Mouse (Mus musculus): Measurements from ENCODE around the gene Slc4a1. TPM values are rescaled to one million over a fixed set of nuclear protein-coding genes. Genes with fewer than 3 reads are reported as not detected.

Gene Slc4a1
- polyA plus RNA-seq, 1 experiment: not detected

- no peaks in the 10 kb centered on the region for H3K4me1 ChIP-seq (ENCODE audit: control insufficient read depth, insufficient read depth, low read length)
- no peak overlapping the region for H3K4me3 ChIP-seq (ENCODE audit: insufficient read depth, low read depth, low read length)
- no peak for TF ChIP-seq POLR2A (IDR thresholded peaks at IDR 0.05; ENCODE audit: insufficient read depth, low read depth, low read length)
- TF ChIP-seq CTCF (IDR thresholded peaks at IDR 0.05; ENCODE audit: insufficient read depth, low read depth, low read length): no peak
- H3K27ac ChIP-seq (ENCODE audit: insufficient read depth, low read depth, low read length): no peak overlapping the region
These were observed 36.5 kb downstream of the Slc4a1 start for GRCm38 (mm10) chr11:102329518-102329917.

- no peak overlapping the region for H3K4me3 ChIP-seq (ENCODE audit: insufficient read depth, low read depth, low read length)
- no peaks in the 10 kb centered on the region for H3K4me1 ChIP-seq (ENCODE audit: control insufficient read depth, insufficient read depth, low read length)
- 92% methylated on average over 7 of the region's 7 CpGs for WGBS
- no peak for TF ChIP-seq POLR2A (IDR thresholded peaks at IDR 0.05; ENCODE audit: insufficient read depth, low read depth, low read length)
- no peak for TF ChIP-seq CTCF (IDR thresholded peaks at IDR 0.05; ENCODE audit: insufficient read depth, low read depth, low read length)
- no peak overlapping the region for H3K27ac ChIP-seq (ENCODE audit: insufficient read depth, low read depth, low read length)
These were observed 38.2 kb downstream of the Slc4a1 start for GRCm38 (mm10) chr11:102327839-102328238.

GRCm38 (mm10) chr11:102327250-102327649 is 38.8 kb downstream of the Slc4a1 start:
- Histone ChIP-seq H3K4me3 (ENCODE audit: insufficient read depth, low read depth, low read length) (no peak overlapping the region), H3K4me1 (ENCODE audit: control insufficient read depth, insufficient read depth, low read length) (peaks cover under 1% of the 10 kb centered on the region), H3K27ac (ENCODE audit: insufficient read depth, low read depth, low read length) (no peak overlapping the region)
- no peak for TF ChIP-seq POLR2A (IDR thresholded peaks at IDR 0.05; ENCODE audit: insufficient read depth, low read depth, low read length)
- no peak for TF ChIP-seq CTCF (IDR thresholded peaks at IDR 0.05; ENCODE audit: insufficient read depth, low read depth, low read length)
- WGBS: 41% methylated on average over 5 of the region's 5 CpGs

- Histone ChIP-seq H3K27ac (ENCODE audit: insufficient read depth, low read depth, low read length) (no peak overlapping the region), H3K4me1 (ENCODE audit: control insufficient read depth, insufficient read depth, low read length) (peaks cover 12% of the 10 kb centered on the region), H3K4me3 (ENCODE audit: insufficient read depth, low read depth, low read length) (no peak overlapping the region)
- 58% methylated on average over 1 of the region's 1 CpGs for WGBS
- TF ChIP-seq CTCF (IDR thresholded peaks at IDR 0.05; ENCODE audit: insufficient read depth, low read depth, low read length) (no peak), POLR2A (IDR thresholded peaks at IDR 0.05; ENCODE audit: insufficient read depth, low read depth, low read length) (no peak)
These were observed 42.5 kb downstream of the Slc4a1 start for GRCm38 (mm10) chr11:102323516-102323915.

- peaks cover 12% of the 10 kb centered on the region for H3K4me1 ChIP-seq (ENCODE audit: control insufficient read depth, insufficient read depth, low read length)
- TF ChIP-seq POLR2A (IDR thresholded peaks at IDR 0.05; ENCODE audit: insufficient read depth, low read depth, low read length) (no peak), CTCF (IDR thresholded peaks at IDR 0.05; ENCODE audit: insufficient read depth, low read depth, low read length) (no peak)
- H3K4me3 ChIP-seq (ENCODE audit: insufficient read depth, low read depth, low read length): no peak overlapping the region
- H3K27ac ChIP-seq (ENCODE audit: insufficient read depth, low read depth, low read length): no peak overlapping the region
- WGBS: 78% methylated on average over 6 of the region's 6 CpGs
These were observed 44.1 kb downstream of the Slc4a1 start for GRCm38 (mm10) chr11:102321931-102322330.

- WGBS: 2% methylated on average over 10 of the region's 10 CpGs
- peak overlapping the region; percentile 89 for H3K27ac ChIP-seq (ENCODE audit: insufficient read depth, low read depth, low read length)
- peak overlapping the region; percentile 88 for H3K4me3 ChIP-seq (ENCODE audit: insufficient read depth, low read depth, low read length)
- TF ChIP-seq CTCF (IDR thresholded peaks at IDR 0.05; ENCODE audit: insufficient read depth, low read depth, low read length): no peak
- TF ChIP-seq POLR2A (IDR thresholded peaks at IDR 0.05; ENCODE audit: insufficient read depth, low read depth, low read length): 0 out of 2 replicates have a peak, but pooled peaks have one; percentile 17
- peaks cover 17% of the 10 kb centered on the region for H3K4me1 ChIP-seq (ENCODE audit: control insufficient read depth, insufficient read depth, low read length)
These were observed 45.4 kb downstream of the Slc4a1 start for GRCm38 (mm10) chr11:102320686-102321005.

GRCm38 (mm10) chr11:102319941-102320685 is 45.9 kb downstream of the Slc4a1 start:
- Histone ChIP-seq H3K4me3 (ENCODE audit: insufficient read depth, low read depth, low read length) (peak overlapping the region; percentile 88), H3K27ac (ENCODE audit: insufficient read depth, low read depth, low read length) (peak overlapping the region; percentile 89), H3K4me1 (ENCODE audit: control insufficient read depth, insufficient read depth, low read length) (peaks cover 19% of the 10 kb centered on the region)
- TF ChIP-seq CTCF (IDR thresholded peaks at IDR 0.05; ENCODE audit: insufficient read depth, low read depth, low read length) (no peak), POLR2A (IDR thresholded peaks at IDR 0.05; ENCODE audit: insufficient read depth, low read depth, low read length) (peak; percentile 67)
- WGBS: under 1% methylated on average over 38 of the region's 38 CpGs

- H3K27ac ChIP-seq (ENCODE audit: insufficient read depth, low read depth, low read length): peak within 1 kb of the TSS; percentile 100
- peaks cover 19% of the 10 kb centered on the region for H3K4me1 ChIP-seq (ENCODE audit: control insufficient read depth, insufficient read depth, low read length)
- peak within 1 kb of the TSS; percentile 88 for H3K4me3 ChIP-seq (ENCODE audit: insufficient read depth, low read depth, low read length)
- TF ChIP-seq POLR2A (IDR thresholded peaks at IDR 0.05; ENCODE audit: insufficient read depth, low read depth, low read length): no peak; the same call in 1 of the 2 replicates
- no peak for TF ChIP-seq CTCF (IDR thresholded peaks at IDR 0.05; ENCODE audit: insufficient read depth, low read depth, low read length)
- under 1% methylated on average over 25 of the region's 25 CpGs for WGBS
These were observed 46.6 kb downstream of the Slc4a1 start, which contains the start of gene Ubtf for GRCm38 (mm10) chr11:102319410-102319792. Gene Ubtf, minus strand, starts transcription at chr11:102319742.

- H3K4me3 ChIP-seq (ENCODE audit: insufficient read depth, low read depth, low read length): peak overlapping the region; percentile 88
- TF ChIP-seq CTCF (IDR thresholded peaks at IDR 0.05; ENCODE audit: insufficient read depth, low read depth, low read length) (no peak), POLR2A (IDR thresholded peaks at IDR 0.05; ENCODE audit: insufficient read depth, low read depth, low read length) (no peak)
- H3K27ac ChIP-seq (ENCODE audit: insufficient read depth, low read depth, low read length): peak overlapping the region; percentile 100
- under 1% methylated on average over 84 of the region's 84 CpGs for WGBS
- peaks cover 19% of the 10 kb centered on the region for H3K4me1 ChIP-seq (ENCODE audit: control insufficient read depth, insufficient read depth, low read length)
These were observed 47.2 kb downstream of the Slc4a1 start for GRCm38 (mm10) chr11:102318576-102319409.
